ENCODE assay signal across 31 mouse cellular contexts in the genomic region with DNA sequence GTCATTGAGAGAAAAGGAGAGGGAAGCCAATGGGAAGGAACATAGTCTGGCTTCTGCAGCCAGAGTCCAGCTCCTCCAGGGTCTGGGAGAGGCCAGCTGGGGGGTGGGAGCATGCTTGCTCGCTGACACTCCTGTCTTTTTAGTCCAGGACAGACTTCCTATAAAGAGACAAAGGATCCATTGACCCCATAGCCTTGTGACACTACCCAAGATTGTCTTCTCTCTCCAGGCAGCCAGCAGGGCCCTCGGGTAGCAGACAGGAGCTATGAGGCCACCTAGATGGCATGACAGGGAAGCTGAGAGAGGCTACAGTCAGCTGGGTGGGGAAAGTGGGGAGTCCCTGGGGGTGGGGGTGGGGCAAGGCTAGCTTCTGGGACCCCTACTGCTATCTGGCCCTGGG. TPM values are rescaled to one million over a fixed set of nuclear protein-coding genes. Genes with fewer than 3 reads are reported as not detected.
DNase-seq lines count a peak whose midpoint lies in the region; ATAC-seq and TF ChIP-seq lines count a peak whose summit lies in the region.
"Had no signal": no experiment of that assay in that cellular context is flagged by ENCODE, and none has a peak within 500 bp of the region (broad histone marks: within the 10 kb centered on the region; RNA-seq: fewer than 3 reads in every experiment).

No protein-coding gene starts in this region.

- H3K27me3 ChIP-seq in heart, embryonic 11.5 days (ENCODE audit: control insufficient read depth, insufficient read depth, low read length) = no peaks in the 10 kb centered on the region
- no peaks in the 10 kb centered on the region for H3K27me3 ChIP-seq in intestine, embryonic 14.5 days (replicated peaks; ENCODE audit: control insufficient read depth, insufficient read depth, low read length)
- H3K27me3 ChIP-seq in intestine, postnatal 0 days (replicated peaks; ENCODE audit: control insufficient read depth, insufficient read depth, low read length) = 0 out of 2 replicates have a peak, but pooled peaks cover 12% of the 10 kb centered on the region
- H3K27me3 ChIP-seq: hindbrain, embryonic 15.5 days had no signal

- H3K27ac ChIP-seq in heart, embryonic 11.5 days (ENCODE audit: low read depth, low read length) = peak overlapping the region; percentile 46; the same call in 1 of the 2 replicates
- peak overlapping the region; percentile 38; the same call in 1 of the 2 replicates for H3K27ac ChIP-seq in intestine, embryonic 14.5 days (ENCODE audit: low read depth)
- H3K27ac ChIP-seq in intestine, postnatal 0 days (ENCODE audit: low read depth, low read length) = no peak overlapping the region
- H3K27ac ChIP-seq: embryonic facial prominence, embryonic 12.5 days; gastrocnemius, adult 2 months; heart, embryonic 15.5 days; liver, embryonic 12.5 days; neural tube, embryonic 13.5 days had no signal

- peak; percentile 50 for DNase-seq in cerebellum, adult 11-12 months
- no peak for DNase-seq in cerebellum, postnatal 10 days
- DNase-seq in heart, postnatal 14 days = no peak
- DNase-seq in intestine, embryonic 14.5 days (ENCODE audit: low spot score) = no peak
- peak; percentile 39 for DNase-seq in retina, postnatal 1 day
- DNase-seq in retina, embryonic 14.5 days (ENCODE audit: low spot score) = no peak
- DNase-seq: adrenal gland, adult 2 months; adrenal gland, postnatal 36 days; cerebellum, adult 2 months; embryo, embryonic 11 days; gastrocnemius, adult 2 months; kidney, adult 9 months; kidney, postnatal 10 days; liver, postnatal 0 days; lung, postnatal 4 days; right cerebral cortex, postnatal 25 days; thymus, adult 18-20 months; thymus, postnatal 25 days had no signal

- H3K9ac ChIP-seq in heart, embryonic 11.5 days (ENCODE audit: low read depth, low read length) = no peak overlapping the region
- H3K9ac ChIP-seq in intestine, embryonic 14.5 days (ENCODE audit: low read length) = no peak overlapping the region
- H3K9ac ChIP-seq in intestine, postnatal 0 days (ENCODE audit: low read depth, low read length) = no peak overlapping the region
- H3K9ac ChIP-seq: embryonic facial prominence, embryonic 12.5 days; heart, embryonic 15.5 days; hindbrain, embryonic 15.5 days; liver, embryonic 12.5 days; liver, postnatal 0 days; neural tube, embryonic 13.5 days had no signal

- no peak overlapping the region for H3K4me2 ChIP-seq in heart, embryonic 11.5 days
- no peak overlapping the region for H3K4me2 ChIP-seq in intestine, embryonic 14.5 days (ENCODE audit: low read length)
- H3K4me2 ChIP-seq in intestine, postnatal 0 days (replicated peaks; ENCODE audit: low read depth) = no peak overlapping the region
- H3K4me2 ChIP-seq: embryonic facial prominence, embryonic 12.5 days; hindbrain, embryonic 15.5 days; liver, embryonic 12.5 days; neural tube, embryonic 13.5 days had no signal

- WGBS in heart, embryonic 11.5 days (ENCODE audit: insufficient replicate concordance) = 26% methylated on average over 2 of the region's 2 CpGs
- WGBS in intestine, embryonic 14.5 days = 39% methylated on average over 2 of the region's 2 CpGs
- 38% methylated on average over 2 of the region's 2 CpGs for WGBS in intestine, postnatal 0 days

- H3K36me3 ChIP-seq in heart, embryonic 11.5 days (ENCODE audit: control insufficient read depth, insufficient read depth, low read length) = no peaks in the 10 kb centered on the region; the same call in 1 of the 2 replicates
- peaks cover 3% of the 10 kb centered on the region; the same call in 1 of the 2 replicates for H3K36me3 ChIP-seq in intestine, embryonic 14.5 days (ENCODE audit: control insufficient read depth, insufficient read depth, low read length)
- no peaks in the 10 kb centered on the region for H3K36me3 ChIP-seq in intestine, postnatal 0 days (ENCODE audit: control insufficient read depth, insufficient read depth)
- H3K36me3 ChIP-seq: heart, embryonic 15.5 days; hindbrain, embryonic 15.5 days; liver, embryonic 12.5 days had no signal

- H3K4me1 ChIP-seq in heart, embryonic 11.5 days (ENCODE audit: control insufficient read depth, insufficient read depth, low read length) = peaks cover 52% of the 10 kb centered on the region
- H3K4me1 ChIP-seq in intestine, embryonic 14.5 days (replicated peaks; ENCODE audit: control insufficient read depth, insufficient read depth, low read length) = peaks cover 29% of the 10 kb centered on the region
- H3K4me1 ChIP-seq in intestine, postnatal 0 days (replicated peaks; ENCODE audit: control insufficient read depth, insufficient read depth, low read length) = 0 out of 2 replicates have a peak, but pooled peaks cover 2% of the 10 kb centered on the region

- intact Hi-C loops in heart, postnatal 14 days (cut with DNase I) = no loop called here

- H3K9me3 ChIP-seq in heart, embryonic 11.5 days (replicated peaks; ENCODE audit: control insufficient read depth, low read length) = no peaks in the 10 kb centered on the region
- no peaks in the 10 kb centered on the region for H3K9me3 ChIP-seq in intestine, embryonic 14.5 days (ENCODE audit: control insufficient read depth, low read length)
- no peaks in the 10 kb centered on the region for H3K9me3 ChIP-seq in intestine, postnatal 0 days (ENCODE audit: control insufficient read depth)
- H3K9me3 ChIP-seq: embryonic facial prominence, embryonic 12.5 days; heart, embryonic 15.5 days; hindbrain, embryonic 15.5 days; liver, embryonic 12.5 days; megakaryocyte, embryonic 14.5 days; neural tube, embryonic 13.5 days had no signal

- no peak overlapping the region for H3K4me3 ChIP-seq in heart, embryonic 11.5 days (ENCODE audit: low read depth, low read length)
- H3K4me3 ChIP-seq in intestine, embryonic 14.5 days (ENCODE audit: low read depth, low read length) = no peak overlapping the region
- H3K4me3 ChIP-seq in intestine, postnatal 0 days (ENCODE audit: low read depth, low read length) = no peak overlapping the region
- H3K4me3 ChIP-seq: embryonic facial prominence, embryonic 12.5 days; gastrocnemius, adult 2 months; heart, embryonic 15.5 days; hindbrain, embryonic 15.5 days; liver, embryonic 12.5 days; megakaryocyte, embryonic 14.5 days; neural tube, embryonic 13.5 days had no signal

- no peak for ATAC-seq in heart, embryonic 11.5 days (replicated peaks; ENCODE audit: insufficient number of reproducible peaks, low FRiP score, low TSS enrichment)
- no peak for ATAC-seq in intestine, embryonic 14.5 days (replicated peaks; ENCODE audit: low FRiP score, low TSS enrichment, low read depth)
- ATAC-seq in intestine, postnatal 0 days = no peak
- ATAC-seq: activated CD4-positive, CD25-positive, alpha-beta regulatory T cell, adult 4 months; forebrain, embryonic 16.5 days; intestine, embryonic 16.5 days; liver, embryonic 12.5 days; liver, postnatal 0 days; lung, postnatal 0 days; midbrain, embryonic 16.5 days had no signal

- no peak for TF ChIP-seq CTCF in intestine, postnatal 0 days (IDR thresholded peaks at IDR 0.05; ENCODE audit: low read depth)

RNA-seq across cellular contexts. Expression of a gene that starts 12.6 kb away (rescaled TPM):
- polyA plus RNA-seq in heart, embryonic 11.5 days (2014; fragmentation: Nextera tagmentation; extraction: Ambion mirVana) = 6.7 and 8.3 TPM in 2 replicates
- 10 to 100 TPM; 24.8 to 25.1 TPM for total RNA-seq in heart, postnatal 14 days (2021)
- 5.0 and 5.1 TPM in 2 replicates for polyA plus RNA-seq in intestine, embryonic 14.5 days (2014; fragmentation: Nextera tagmentation; extraction: Ambion mirVana)
- polyA plus RNA-seq in intestine, postnatal 0 days (2015; fragmentation: Nextera tagmentation; extraction: Ambion mirVana) = 3.5 and 4.6 TPM in 2 replicates
- polyA plus RNA-seq: activated CD4-positive, CD25-positive, alpha-beta regulatory T cell, adult 4 months had no signal

RNA-seq across cellular contexts. Expression of a gene that starts 40.4 kb away (rescaled TPM):
- 2.2 and 2.9 TPM in 2 replicates for polyA plus RNA-seq in heart, embryonic 11.5 days (2014; fragmentation: Nextera tagmentation; extraction: Ambion mirVana)
- 10 to 100 TPM; 16.1 to 19.6 TPM for total RNA-seq in heart, postnatal 14 days (2021)
- 2.1 and 2.5 TPM in 2 replicates for polyA plus RNA-seq in intestine, embryonic 14.5 days (2014; fragmentation: Nextera tagmentation; extraction: Ambion mirVana)
- polyA plus RNA-seq in intestine, postnatal 0 days (2015; fragmentation: Nextera tagmentation; extraction: Ambion mirVana) = 2.4 and 2.5 TPM in 2 replicates

RNA-seq across cellular contexts. Expression of a gene that starts 50.9 kb away (rescaled TPM):
- 0.01 TPM in 1 of 2 replicates, not detected in the other for polyA plus RNA-seq in heart, embryonic 11.5 days (2014; fragmentation: Nextera tagmentation; extraction: Ambion mirVana)
- under 1 TPM; 0.02 to 0.05 TPM for total RNA-seq in heart, postnatal 14 days (2021)
- 0.11 and 0.15 TPM in 2 replicates for polyA plus RNA-seq in intestine, embryonic 14.5 days (2014; fragmentation: Nextera tagmentation; extraction: Ambion mirVana)
- polyA plus RNA-seq in intestine, postnatal 0 days (2015; fragmentation: Nextera tagmentation; extraction: Ambion mirVana) = 0.07 and 0.20 TPM in 2 replicates
- polyA plus RNA-seq: liver, embryonic 12.5 days; liver, postnatal 0 days had no signal

Comparison
In these comparisons a context has a peak if more than half of its experiments do, and no peak if none do; other contexts are left out.
1. DNase-seq: peak in cerebellum, adult 11-12 months (single experiment) and retina, postnatal 1 day (single experiment); none in cerebellum, postnatal 10 days (0 of 2), heart, postnatal 14 days (0 of 2), intestine, embryonic 14.5 days (single experiment) and retina, embryonic 14.5 days (single experiment).